Comparison of ENCODE assay signal across 23 mouse cellular contexts in genomic region chr11:113652516-113652915, GRCm38 (mm10). TPM values are rescaled to one million over a fixed set of nuclear protein-coding genes. Genes with fewer than 3 reads are reported as not detected.
A peak's percentile ranks its signal among the peaks of the same experiment; 100 is the strongest.
DNase-seq lines count a peak whose midpoint lies in the region; ATAC-seq and TF ChIP-seq lines count a peak whose summit lies in the region.
"Had no signal": no experiment of that assay in that cellular context is flagged by ENCODE, and none has a peak within 500 bp of the region (broad histone marks: within the 10 kb centered on the region; RNA-seq: fewer than 3 reads in every experiment).

No protein-coding gene starts in this region.

- peak overlapping the region; percentile 89 for H3K27ac ChIP-seq in liver, embryonic 13.5 days
- no peak overlapping the region for H3K27ac ChIP-seq in liver, embryonic 11.5 days (ENCODE audit: low read depth, low read length)
- no peak overlapping the region for H3K27ac ChIP-seq in kidney, postnatal 0 days
- peak overlapping the region; percentile 10; the same call in 1 of the 2 replicates for H3K27ac ChIP-seq in limb, embryonic 10.5 days
- H3K27ac ChIP-seq: embryonic facial prominence, embryonic 15.5 days; heart, adult 2 months; hindbrain, embryonic 15.5 days; intestine, embryonic 15.5 days; limb, embryonic 13.5 days; neural tube, embryonic 15.5 days had no signal

- ATAC-seq in liver, embryonic 13.5 days (ENCODE audit: low read depth): no peak
- ATAC-seq in liver, embryonic 11.5 days (replicated peaks; ENCODE audit: low FRiP score): no peak
- ATAC-seq in kidney, postnatal 0 days (replicated peaks; ENCODE audit: low FRiP score, low read depth): peak; percentile 33; the same call in 1 of the 2 replicates
- ATAC-seq: activated CD4-positive, CD25-positive, alpha-beta regulatory T cell, adult 4 months had no signal

- H3K4me2 ChIP-seq in liver, embryonic 13.5 days: no peak overlapping the region
- no peak overlapping the region for H3K4me2 ChIP-seq in liver, embryonic 11.5 days
- H3K4me2 ChIP-seq in kidney, postnatal 0 days (ENCODE audit: low read length): no peak overlapping the region
- H3K4me2 ChIP-seq: embryonic facial prominence, embryonic 15.5 days; intestine, embryonic 15.5 days; limb, embryonic 13.5 days; lung, embryonic 14.5 days; neural tube, embryonic 15.5 days had no signal

- peak; percentile 40 for DNase-seq in cerebellum, adult 9-10 months
- no peak for DNase-seq in cerebellum, adult 9-11 months
- no peak for DNase-seq in liver, embryonic 13.5 days
- DNase-seq in liver, embryonic 11.5 days (ENCODE audit: low spot score): no peak
- peak; percentile 34 for DNase-seq in kidney, postnatal 0 days (ENCODE audit: low spot score)
- no peak for DNase-seq in limb, embryonic 10.5 days (ENCODE audit: low spot score)
- no peak for DNase-seq in gastrocnemius, adult 8-10 months (ENCODE audit: low spot score in 2 of 2)
- no peak for DNase-seq in thymus, postnatal 14 days
- DNase-seq: gastrocnemius, postnatal 36 days; right cerebral cortex, adult 18-20 months had no signal

- no peak overlapping the region for H3K4me3 ChIP-seq in liver, embryonic 13.5 days (replicated peaks)
- H3K4me3 ChIP-seq in liver, embryonic 11.5 days (ENCODE audit: low read depth, low read length): no peak overlapping the region
- H3K4me3 ChIP-seq in kidney, postnatal 0 days (replicated peaks; ENCODE audit: low read depth, low read length): no peak overlapping the region
- no peak overlapping the region for H3K4me3 ChIP-seq in limb, embryonic 10.5 days
- H3K4me3 ChIP-seq: embryonic facial prominence, embryonic 15.5 days; heart, adult 2 months; hindbrain, embryonic 15.5 days; intestine, embryonic 15.5 days; limb, embryonic 13.5 days; megakaryocyte, embryonic 14.5 days; myocyte; neural tube, embryonic 15.5 days; stomach, embryonic 15.5 days had no signal

- WGBS in liver, embryonic 13.5 days (ENCODE audit: insufficient replicate concordance): 92% methylated on average over 6 of the region's 6 CpGs
- 93% methylated on average over 6 of the region's 6 CpGs for WGBS in liver, embryonic 11.5 days
- WGBS in kidney, postnatal 0 days: 54% methylated on average over 6 of the region's 6 CpGs
- 94% methylated on average over 6 of the region's 6 CpGs for WGBS in limb, embryonic 10.5 days

- peaks cover 34% of the 10 kb centered on the region for H3K4me1 ChIP-seq in liver, embryonic 13.5 days (replicated peaks)
- H3K4me1 ChIP-seq in liver, embryonic 11.5 days (replicated peaks; ENCODE audit: control insufficient read depth, insufficient read depth, low read length): peaks cover 23% of the 10 kb centered on the region
- H3K4me1 ChIP-seq in kidney, postnatal 0 days (replicated peaks; ENCODE audit: insufficient read depth, low read length): peaks cover 10% of the 10 kb centered on the region; the same call in 1 of the 2 replicates
- peaks cover 85% of the 10 kb centered on the region for H3K4me1 ChIP-seq in limb, embryonic 10.5 days

- H3K27me3 ChIP-seq in liver, embryonic 13.5 days: no peaks in the 10 kb centered on the region
- no peaks in the 10 kb centered on the region for H3K27me3 ChIP-seq in liver, embryonic 11.5 days (replicated peaks; ENCODE audit: control insufficient read depth, insufficient read depth, low read length)
- no peaks in the 10 kb centered on the region for H3K27me3 ChIP-seq in kidney, postnatal 0 days (ENCODE audit: insufficient read depth, low read length)
- no peaks in the 10 kb centered on the region for H3K27me3 ChIP-seq in limb, embryonic 10.5 days (ENCODE audit: low read depth, poor library complexity, severe bottlenecking)
- H3K27me3 ChIP-seq: embryonic facial prominence, embryonic 15.5 days; hindbrain, embryonic 15.5 days; intestine, embryonic 15.5 days; limb, embryonic 13.5 days; megakaryocyte, embryonic 14.5 days; neural tube, embryonic 15.5 days; stomach, embryonic 15.5 days had no signal

- no peaks in the 10 kb centered on the region for H3K9me3 ChIP-seq in liver, embryonic 13.5 days (replicated peaks)
- H3K9me3 ChIP-seq in liver, embryonic 11.5 days (ENCODE audit: control insufficient read depth, low read length): no peaks in the 10 kb centered on the region
- H3K9me3 ChIP-seq in kidney, postnatal 0 days (replicated peaks; ENCODE audit: low read length): no peaks in the 10 kb centered on the region
- no peaks in the 10 kb centered on the region for H3K9me3 ChIP-seq in limb, embryonic 10.5 days (replicated peaks)
- H3K9me3 ChIP-seq: embryonic facial prominence, embryonic 15.5 days; hindbrain, embryonic 15.5 days; intestine, embryonic 15.5 days; limb, embryonic 13.5 days; megakaryocyte, embryonic 14.5 days; neural tube, embryonic 15.5 days; stomach, embryonic 15.5 days had no signal

- no peak for TF ChIP-seq CTCF in kidney, postnatal 0 days (IDR thresholded peaks at IDR 0.05; ENCODE audit: low read depth)

- H3K36me3 ChIP-seq in liver, embryonic 13.5 days: peaks cover 61% of the 10 kb centered on the region
- H3K36me3 ChIP-seq in liver, embryonic 11.5 days (ENCODE audit: control insufficient read depth, insufficient read depth, low read length): peaks cover 35% of the 10 kb centered on the region
- H3K36me3 ChIP-seq in kidney, postnatal 0 days (ENCODE audit: insufficient read depth, low read length): peaks cover 52% of the 10 kb centered on the region
- peaks cover 61% of the 10 kb centered on the region for H3K36me3 ChIP-seq in limb, embryonic 10.5 days

- H3K9ac ChIP-seq in liver, embryonic 13.5 days: no peak overlapping the region
- no peak overlapping the region for H3K9ac ChIP-seq in liver, embryonic 11.5 days (ENCODE audit: low read depth, low read length)
- no peak overlapping the region for H3K9ac ChIP-seq in kidney, postnatal 0 days (ENCODE audit: low read depth, low read length)
- H3K9ac ChIP-seq: embryonic facial prominence, embryonic 15.5 days; hindbrain, embryonic 15.5 days; intestine, embryonic 15.5 days; limb, embryonic 13.5 days; liver, embryonic 14.5 days; lung, embryonic 14.5 days; neural tube, embryonic 15.5 days; stomach, embryonic 15.5 days had no signal

RNA-seq across cellular contexts. Expression of gene Slc39a11, which starts 2.6 kb away (rescaled TPM):
- 15.0 and 16.3 TPM in 2 replicates for polyA plus RNA-seq in liver, embryonic 13.5 days (2015; fragmentation: Nextera tagmentation; extraction: Ambion mirVana)
- polyA plus RNA-seq in liver, embryonic 11.5 days (2014; fragmentation: Nextera tagmentation; extraction: Ambion mirVana): 20.9 TPM in 2 replicates
- 22.8 and 23.3 TPM in 2 replicates for polyA plus RNA-seq in kidney, postnatal 0 days (2015; fragmentation: Nextera tagmentation; extraction: Ambion mirVana)
- polyA plus RNA-seq in limb, embryonic 10.5 days (2016; fragmentation: Nextera tagmentation; extraction: Ambion mirVana): 14.2 and 15.7 TPM in 2 replicates
- 1 to 10 TPM; 2.1 to 2.6 (median 2.2) TPM for total RNA-seq in gastrocnemius, adult 8-10 months (2022)

RNA-seq across cellular contexts. Expression of gene Cog1, which starts 3.5 kb away (rescaled TPM):
- 12.3 and 14.3 TPM in 2 replicates for polyA plus RNA-seq in liver, embryonic 13.5 days (2015; fragmentation: Nextera tagmentation; extraction: Ambion mirVana)
- 24.0 and 24.7 TPM in 2 replicates for polyA plus RNA-seq in liver, embryonic 11.5 days (2014; fragmentation: Nextera tagmentation; extraction: Ambion mirVana)
- polyA plus RNA-seq in kidney, postnatal 0 days (2015; fragmentation: Nextera tagmentation; extraction: Ambion mirVana): 21.0 and 21.6 TPM in 2 replicates
- polyA plus RNA-seq in limb, embryonic 10.5 days (2016; fragmentation: Nextera tagmentation; extraction: Ambion mirVana): 26.3 and 31.1 TPM in 2 replicates
- total RNA-seq in gastrocnemius, adult 8-10 months (2022): 10 to 100 TPM; 18.4 to 24.6 (median 20.6) TPM

RNA-seq across cellular contexts. Expression of gene Fam104a, which starts 31.4 kb away (rescaled TPM):
- 45.1 and 46.3 TPM in 2 replicates for polyA plus RNA-seq in liver, embryonic 13.5 days (2015; fragmentation: Nextera tagmentation; extraction: Ambion mirVana)
- polyA plus RNA-seq in liver, embryonic 11.5 days (2014; fragmentation: Nextera tagmentation; extraction: Ambion mirVana): 58.7 and 62.3 TPM in 2 replicates
- polyA plus RNA-seq in kidney, postnatal 0 days (2015; fragmentation: Nextera tagmentation; extraction: Ambion mirVana): 49.7 and 49.9 TPM in 2 replicates
- polyA plus RNA-seq in limb, embryonic 10.5 days (2016; fragmentation: Nextera tagmentation; extraction: Ambion mirVana): 55.0 and 55.4 TPM in 2 replicates
- 10 to 100 TPM; 30.8 to 41.7 (median 36.1) TPM for total RNA-seq in gastrocnemius, adult 8-10 months (2022)

RNA-seq across cellular contexts. Expression of gene D11Wsu47e, which starts 31.7 kb away (rescaled TPM):
- polyA plus RNA-seq in liver, embryonic 13.5 days (2015; fragmentation: Nextera tagmentation; extraction: Ambion mirVana): 9.5 and 11.0 TPM in 2 replicates
- 22.4 and 22.9 TPM in 2 replicates for polyA plus RNA-seq in liver, embryonic 11.5 days (2014; fragmentation: Nextera tagmentation; extraction: Ambion mirVana)
- 17.2 and 18.8 TPM in 2 replicates for polyA plus RNA-seq in kidney, postnatal 0 days (2015; fragmentation: Nextera tagmentation; extraction: Ambion mirVana)
- polyA plus RNA-seq in limb, embryonic 10.5 days (2016; fragmentation: Nextera tagmentation; extraction: Ambion mirVana): 26.7 and 28.4 TPM in 2 replicates
- total RNA-seq in gastrocnemius, adult 8-10 months (2022): 1 to 10 TPM; 3.3 to 5.0 (median 4.4) TPM

RNA-seq across cellular contexts. Expression of gene Sstr2, which starts 33.4 kb away (rescaled TPM):
- 2.7 and 2.9 TPM in 2 replicates for polyA plus RNA-seq in liver, embryonic 13.5 days (2015; fragmentation: Nextera tagmentation; extraction: Ambion mirVana)
- 2.2 and 2.7 TPM in 2 replicates for polyA plus RNA-seq in liver, embryonic 11.5 days (2014; fragmentation: Nextera tagmentation; extraction: Ambion mirVana)
- 0.20 and 0.31 TPM in 2 replicates for polyA plus RNA-seq in kidney, postnatal 0 days (2015; fragmentation: Nextera tagmentation; extraction: Ambion mirVana)
- polyA plus RNA-seq in limb, embryonic 10.5 days (2016; fragmentation: Nextera tagmentation; extraction: Ambion mirVana): 0.55 and 0.68 TPM in 2 replicates
- total RNA-seq in gastrocnemius, adult 8-10 months (2022): not detected
- total RNA-seq: gastrocnemius, postnatal 36 days; heart, adult 2 months; heart, postnatal 4 days had no signal
- polyA plus RNA-seq: activated CD4-positive, CD25-positive, alpha-beta regulatory T cell, adult 4 months; heart, adult 2 months had no signal

Comparison
In these comparisons a context has a peak if more than half of its experiments do, and no peak if none do; other contexts are left out.
1. DNase-seq: peak in cerebellum, adult 9-10 months (single experiment) and kidney, postnatal 0 days (single experiment); none in cerebellum, adult 9-11 months (single experiment), liver, embryonic 13.5 days (single experiment), liver, embryonic 11.5 days (single experiment), limb, embryonic 10.5 days (single experiment), gastrocnemius, adult 8-10 months (0 of 2) and thymus, postnatal 14 days (single experiment).
2. H3K27ac ChIP-seq: peak in liver, embryonic 13.5 days (single experiment) and limb, embryonic 10.5 days (single experiment); none in liver, embryonic 11.5 days (single experiment) and kidney, postnatal 0 days (single experiment).